In the genomic region with DNA sequence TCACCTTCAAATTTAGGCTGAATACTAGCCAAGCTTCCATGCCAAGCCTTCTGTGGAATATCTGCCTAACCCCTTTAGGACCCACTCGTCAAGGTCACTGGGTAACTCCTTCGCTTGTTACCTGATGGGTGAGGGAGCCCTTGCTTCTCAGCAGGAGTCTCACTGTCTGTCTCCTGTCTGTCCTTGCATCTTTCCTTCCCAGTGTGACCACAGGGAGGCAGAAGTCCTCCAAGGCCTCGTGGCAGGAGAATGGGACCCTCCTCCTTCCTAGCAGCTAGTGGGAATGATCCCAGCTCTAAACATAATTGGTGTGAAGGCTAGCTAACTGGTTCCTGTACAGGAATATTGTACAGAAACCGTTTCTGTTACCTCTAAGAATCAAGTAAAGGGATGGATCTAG, we compare ENCODE assay signal across 21 mouse cellular contexts. TPM values are rescaled to one million over a fixed set of nuclear protein-coding genes. Genes with fewer than 3 reads are reported as not detected.
DNase-seq lines count a peak whose midpoint lies in the region; ATAC-seq and TF ChIP-seq lines count a peak whose summit lies in the region.
"Had no signal": no experiment of that assay in that cellular context is flagged by ENCODE, and none has a peak within 500 bp of the region (broad histone marks: within the 10 kb centered on the region; RNA-seq: fewer than 3 reads in every experiment).

No protein-coding gene starts in this region.

- no peaks in the 10 kb centered on the region for H3K9me3 ChIP-seq in lung, postnatal 0 days (ENCODE audit: low read length)
- H3K9me3 ChIP-seq: embryonic facial prominence, embryonic 15.5 days; forebrain, embryonic 10.5 days; heart, embryonic 12.5 days; intestine, embryonic 15.5 days; stomach, embryonic 15.5 days had no signal

- no peak overlapping the region for H3K27ac ChIP-seq in kidney, adult 2 months (ENCODE audit: insufficient read depth, low read depth, low read length)
- H3K27ac ChIP-seq in lung, postnatal 0 days (ENCODE audit: low read length) = no peak overlapping the region
- H3K27ac ChIP-seq: embryonic facial prominence, embryonic 15.5 days; forebrain, embryonic 10.5 days; hindbrain, embryonic 14.5 days; intestine, embryonic 15.5 days; layer of hippocampus, adult 2 months; stomach, embryonic 15.5 days had no signal

- peaks cover 12% of the 10 kb centered on the region; the same call in 1 of the 2 replicates for H3K4me1 ChIP-seq in kidney, adult 2 months (ENCODE audit: control insufficient read depth, insufficient read depth, low read length)
- H3K4me1 ChIP-seq in lung, postnatal 0 days (ENCODE audit: insufficient read depth, low read depth, low read length) = no peaks in the 10 kb centered on the region
- H3K4me1 ChIP-seq: embryonic facial prominence, embryonic 15.5 days; forebrain, embryonic 10.5 days; heart, embryonic 12.5 days; intestine, embryonic 15.5 days; stomach, embryonic 15.5 days had no signal

- peaks cover 8% of the 10 kb centered on the region for H3K36me3 ChIP-seq in kidney, adult 2 months (ENCODE audit: control insufficient read depth, insufficient read depth, low read length)
- peaks cover 46% of the 10 kb centered on the region for H3K36me3 ChIP-seq in lung, postnatal 0 days (ENCODE audit: insufficient read depth, low read length)

- H3K9ac ChIP-seq in lung, postnatal 0 days (replicated peaks; ENCODE audit: low read depth) = no peak overlapping the region
- H3K9ac ChIP-seq: embryonic facial prominence, embryonic 15.5 days; forebrain, postnatal 0 days; heart, embryonic 12.5 days; hindbrain, embryonic 14.5 days; intestine, embryonic 15.5 days; stomach, embryonic 15.5 days had no signal

- 70% methylated on average over 4 of the region's 4 CpGs for WGBS in kidney, adult 2 months
- 63% methylated on average over 4 of the region's 4 CpGs for WGBS in lung, postnatal 0 days

- no peak for TF ChIP-seq EP300 in lung, postnatal 0 days (IDR thresholded peaks at IDR 0.05)

- no peaks in the 10 kb centered on the region for H3K27me3 ChIP-seq in kidney, adult 2 months (replicated peaks; ENCODE audit: control insufficient read depth, insufficient read depth, low read length)
- no peaks in the 10 kb centered on the region for H3K27me3 ChIP-seq in lung, postnatal 0 days (replicated peaks; ENCODE audit: insufficient read depth, low read length)
- H3K27me3 ChIP-seq: embryonic facial prominence, embryonic 15.5 days; intestine, embryonic 15.5 days; stomach, embryonic 15.5 days had no signal

- H3K4me2 ChIP-seq in lung, postnatal 0 days (replicated peaks; ENCODE audit: low read depth, low read length) = no peak overlapping the region
- H3K4me2 ChIP-seq: embryonic facial prominence, embryonic 15.5 days; heart, embryonic 12.5 days; hindbrain, embryonic 14.5 days; intestine, embryonic 15.5 days; stomach, embryonic 15.5 days had no signal

- DNase-seq in kidney, adult 2 months = no peak
- DNase-seq in kidney, adult 18-20 months = no peak
- no peak for DNase-seq in lung, postnatal 0 days (ENCODE audit: low spot score)
- DNase-seq in lung, postnatal 25 days (ENCODE audit: low spot score) = no peak
- peak; percentile 64 for DNase-seq in R1 (ENCODE audit: low read depth, low spot score)
- no peak for DNase-seq in adrenal gland, postnatal 10 days
- DNase-seq: cerebellum, adult 9-11 months; forebrain, postnatal 0 days; kidney, postnatal 14 days; layer of hippocampus, postnatal 36 days; lung, postnatal 10 days; right cerebral cortex, postnatal 25 days; thymus, adult 2 months had no signal

- no peak for ATAC-seq in lung, postnatal 0 days
- peak; percentile 31; the same call in 1 of the 2 replicates for ATAC-seq in granulocyte monocyte progenitor cell, adult 5-6 weeks (replicated peaks; ENCODE audit: poor library complexity, severe bottlenecking)
- ATAC-seq: forebrain, postnatal 0 days; intestine, embryonic 15.5 days had no signal

- no peak overlapping the region for H3K4me3 ChIP-seq in kidney, adult 2 months (ENCODE audit: insufficient read depth, low read depth, low read length)
- no peak overlapping the region for H3K4me3 ChIP-seq in lung, postnatal 0 days (ENCODE audit: low read depth, low read length)
- H3K4me3 ChIP-seq: embryonic facial prominence, embryonic 15.5 days; forebrain, embryonic 10.5 days; heart, embryonic 12.5 days; intestine, embryonic 15.5 days; layer of hippocampus, adult 2 months; stomach, embryonic 15.5 days had no signal

- peak; percentile 28 for TF ChIP-seq CTCF in kidney, adult 2 months (conservative IDR thresholded peaks at IDR 0.05; ENCODE audit: insufficient read depth, insufficient read length, low read depth, low read length)
- TF ChIP-seq CTCF in lung, postnatal 0 days (IDR thresholded peaks at IDR 0.05) = peak; percentile 60

- no peak for TF ChIP-seq POLR2A in kidney, adult 2 months (IDR thresholded peaks at IDR 0.05; ENCODE audit: low read depth, low read length)

RNA-seq across cellular contexts. Expression of a gene that starts 24.5 kb away (rescaled TPM):
- 322 and 340 TPM in 2 replicates for polyA plus RNA-seq in kidney, adult 2 months (2012; rRNA removed)
- 177 and 229 TPM in 2 replicates for polyA plus RNA-seq in lung, postnatal 0 days (2015; fragmentation: Nextera tagmentation; extraction: Ambion mirVana)
- 30.0 and 33.7 TPM in 2 replicates for total RNA-seq in granulocyte monocyte progenitor cell, adult 5-6 weeks (2014; fragmentation: Nextera tagmentation)
- total RNA-seq in granulocyte monocyte progenitor cell, adult 5-6 weeks (2017) = 17.5 and 32.3 TPM in 2 replicates
- total RNA-seq in adrenal gland, postnatal 10 days (2021) = 100 to 1,000 TPM; 108 to 126 TPM
